Mouse (Mus musculus): ENCODE measurements around the gene Serp1.

The Serp1 gene

DNA sequence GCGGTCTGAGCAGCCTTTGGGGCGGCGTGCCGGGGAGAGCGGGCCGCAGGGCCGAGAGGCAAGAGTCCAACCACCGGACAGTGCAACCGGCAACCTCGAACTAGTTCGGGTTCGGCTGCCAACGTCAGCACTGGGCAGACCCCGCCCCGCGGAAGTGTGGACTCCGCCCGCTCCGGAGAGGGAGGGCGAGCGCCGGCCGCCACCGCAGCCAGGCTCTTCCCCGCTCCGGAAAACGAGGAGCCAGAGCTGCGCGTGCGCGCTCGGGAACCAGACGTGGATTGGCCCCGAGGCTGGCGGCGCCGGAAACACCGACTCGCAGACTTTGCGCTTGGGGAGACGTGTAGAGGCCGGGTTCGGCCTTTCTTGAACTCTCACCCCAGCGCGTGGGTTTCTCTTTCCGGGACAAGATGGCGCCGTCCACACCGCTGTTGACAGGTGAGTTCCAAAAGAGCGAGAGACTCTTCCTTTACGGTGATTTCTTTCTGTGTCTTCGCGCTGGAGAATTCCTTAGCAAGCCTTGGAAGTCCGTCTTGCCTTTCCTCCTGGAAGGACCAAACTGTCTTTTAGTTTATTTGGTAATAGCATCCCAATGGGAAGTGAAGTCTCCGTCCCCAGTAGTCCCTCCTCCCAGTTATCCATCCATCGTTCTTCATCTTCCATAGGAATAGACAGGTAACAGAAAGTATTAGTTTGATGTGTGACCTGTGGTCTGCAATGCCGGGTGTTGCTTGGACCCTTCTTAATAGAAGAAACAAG lies at the start of gene Serp1, which contains the start of gene Eif2a:
TSS of gene Serp1 (minus strand) at position 241 of the 756 bp plus-strand sequence.
TSS of gene Eif2a (plus strand) at position 170 of the 756 bp plus-strand sequence.
- ATAC-seq (ENCODE audit: insufficient number of reproducible peaks, low FRiP score, low TSS enrichment) = peak; percentile 99

DNA sequence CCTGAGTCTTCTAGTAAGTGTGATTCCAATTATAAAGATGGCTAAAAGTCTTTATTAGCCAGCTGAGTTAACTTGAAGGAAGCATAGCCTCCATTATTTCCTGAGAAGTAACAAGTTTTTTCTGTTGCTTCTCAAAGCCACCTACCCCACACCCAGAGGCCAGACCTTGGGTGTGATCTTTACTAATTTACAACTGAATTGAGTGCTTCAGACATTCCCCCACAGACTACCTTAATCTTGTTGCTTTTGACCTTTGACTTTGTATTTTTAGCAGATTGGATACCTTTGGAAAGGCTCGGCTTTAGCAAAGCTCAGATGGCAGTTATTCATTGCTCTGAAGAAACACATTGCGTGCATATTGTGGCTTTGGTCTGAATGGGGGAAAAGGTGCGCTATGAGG lies 45.1 kb upstream of the Serp1 start:
- no peak for ATAC-seq (ENCODE audit: insufficient number of reproducible peaks, low FRiP score, low TSS enrichment)

DNA sequence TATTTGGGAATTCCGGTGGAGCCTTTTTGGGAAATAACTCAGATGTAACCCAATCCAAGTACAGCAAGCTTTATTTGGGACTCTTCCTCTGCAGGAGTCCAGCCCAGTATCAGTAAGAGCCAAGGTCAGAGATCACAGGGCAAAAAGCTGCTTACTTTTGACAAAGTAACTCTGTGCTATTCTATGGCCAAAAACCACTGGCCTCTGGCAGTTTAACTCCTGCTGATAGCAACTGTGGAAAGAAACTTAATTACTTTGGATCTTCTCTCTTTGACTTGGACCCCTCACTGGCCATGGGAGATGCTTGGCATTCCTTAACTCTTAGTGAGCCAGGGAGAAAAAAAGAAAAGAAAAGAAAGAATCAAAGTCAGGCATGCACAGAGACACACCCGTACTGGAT lies 35.7 kb upstream of the Serp1 start:
- ATAC-seq (ENCODE audit: insufficient number of reproducible peaks, low FRiP score, low TSS enrichment) = no peak

DNA sequence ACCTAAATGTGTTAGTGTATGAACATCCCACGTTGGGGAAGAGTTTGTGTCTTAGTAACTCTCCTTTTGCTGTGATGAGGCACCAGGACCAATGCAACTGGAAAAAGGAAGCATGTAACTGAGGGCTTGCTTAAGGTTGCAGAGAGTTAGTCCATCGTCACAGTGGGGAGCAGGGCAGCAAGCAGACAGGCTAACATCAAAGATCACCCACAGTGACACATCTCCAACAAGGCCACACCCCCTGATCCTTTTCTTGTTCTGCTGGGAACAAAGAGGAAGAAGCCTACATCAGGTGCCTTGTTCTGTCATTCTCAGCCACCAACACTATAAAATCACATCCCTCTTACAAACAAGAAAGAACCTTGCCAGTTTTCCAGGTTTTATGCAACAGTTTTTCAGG lies 34.2 kb upstream of the Serp1 start:
- ATAC-seq (ENCODE audit: insufficient number of reproducible peaks, low FRiP score, low TSS enrichment) = no peak

DNA sequence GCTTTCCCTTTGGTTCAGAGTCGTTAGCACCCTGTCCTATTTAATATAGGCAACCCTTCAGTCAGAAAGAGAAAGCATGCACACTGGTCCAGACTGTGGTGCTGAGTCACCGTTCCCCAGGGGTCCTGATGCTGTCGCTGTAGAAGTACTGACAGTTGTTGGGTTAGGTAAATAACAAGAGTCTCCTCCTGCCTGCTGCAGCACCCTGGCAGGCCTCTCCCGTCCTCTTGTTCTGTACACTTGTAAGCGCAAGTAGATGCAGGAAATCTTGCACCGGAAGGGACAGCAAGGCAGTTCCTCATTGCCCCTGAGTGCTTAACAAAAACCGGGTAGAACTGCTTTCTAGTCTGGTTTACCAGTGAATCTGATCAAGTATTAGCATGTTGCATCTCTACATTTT lies 31.0 kb upstream of the Serp1 start:
- no peak for ATAC-seq (ENCODE audit: insufficient number of reproducible peaks, low FRiP score, low TSS enrichment)

DNA sequence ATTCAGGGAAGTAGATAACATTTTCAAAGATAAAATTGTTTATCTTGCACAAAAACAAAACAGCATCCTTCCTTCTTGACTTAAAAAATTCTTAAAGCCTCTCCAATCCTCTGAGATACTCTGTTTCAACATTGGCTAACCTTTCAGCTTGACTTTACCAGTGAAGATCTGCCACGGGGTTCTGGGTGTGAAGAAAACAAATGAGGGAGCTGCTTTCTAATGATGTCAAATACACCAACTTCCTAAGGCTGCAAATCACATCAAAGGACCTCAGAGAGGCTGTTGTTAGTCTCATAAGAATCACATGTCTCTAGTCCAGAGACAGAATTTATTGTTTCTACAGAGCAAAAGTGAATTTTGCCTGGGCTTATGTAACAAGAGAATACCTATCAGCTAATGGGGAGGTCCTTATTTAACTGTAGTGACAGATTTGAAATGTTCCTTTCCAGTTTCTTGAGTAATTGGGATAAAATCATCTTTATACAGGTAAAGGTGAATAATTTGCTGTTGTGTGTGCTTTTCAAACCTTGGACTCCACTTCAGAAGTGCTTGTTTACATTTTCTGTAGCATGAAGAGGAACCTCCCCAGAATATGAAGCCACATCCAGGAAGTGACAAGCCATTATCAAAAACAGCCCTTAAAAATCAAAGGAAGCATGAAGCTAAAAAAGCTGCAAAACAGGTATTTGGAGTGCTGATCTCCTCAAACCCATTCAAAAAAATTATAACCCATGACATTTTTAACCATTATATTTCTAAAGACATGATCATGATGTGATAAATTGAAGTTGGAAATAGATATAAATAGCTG lies 26.5 kb upstream of the Serp1 start:
- ATAC-seq (ENCODE audit: insufficient number of reproducible peaks, low FRiP score, low TSS enrichment) = no peak

DNA sequence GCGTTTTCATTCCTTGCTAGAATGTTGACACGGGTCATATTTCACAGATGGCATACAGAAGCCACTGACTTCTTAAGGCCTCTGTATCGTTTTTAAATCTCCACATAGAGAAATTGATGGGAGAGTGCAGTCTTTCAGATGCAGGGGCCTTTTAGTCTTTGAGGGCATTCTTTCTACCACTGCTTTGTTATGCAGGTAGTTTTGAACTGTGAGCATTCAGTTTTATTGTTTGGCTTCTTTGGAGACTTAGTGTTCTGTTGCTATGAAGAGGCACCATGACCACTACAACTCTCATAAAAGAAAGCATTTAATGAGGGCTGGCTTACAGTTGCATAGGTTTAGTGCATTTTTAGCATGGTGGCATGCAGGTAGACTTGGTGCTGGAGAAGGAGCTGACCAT lies 10.9 kb upstream of the Serp1 start:
- no peak for ATAC-seq (ENCODE audit: insufficient number of reproducible peaks, low FRiP score, low TSS enrichment)

DNA sequence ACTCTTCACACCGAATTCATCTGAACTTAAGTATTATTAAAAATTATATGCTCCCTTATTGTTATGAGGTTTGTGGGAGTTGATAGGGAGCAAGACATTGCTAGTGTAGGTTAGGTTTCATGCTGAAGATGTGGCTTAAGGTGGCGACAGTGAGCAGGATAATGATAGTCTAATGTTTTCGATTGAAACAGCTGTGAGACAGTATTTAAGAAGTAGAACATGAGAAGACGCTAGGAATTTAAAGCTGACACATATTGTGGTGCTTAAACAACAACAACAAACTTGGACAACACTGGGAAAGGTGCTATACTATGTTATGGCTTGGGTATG lies 681 bp upstream of the Serp1 start:
- no peak for ATAC-seq (ENCODE audit: insufficient number of reproducible peaks, low FRiP score, low TSS enrichment)

DNA sequence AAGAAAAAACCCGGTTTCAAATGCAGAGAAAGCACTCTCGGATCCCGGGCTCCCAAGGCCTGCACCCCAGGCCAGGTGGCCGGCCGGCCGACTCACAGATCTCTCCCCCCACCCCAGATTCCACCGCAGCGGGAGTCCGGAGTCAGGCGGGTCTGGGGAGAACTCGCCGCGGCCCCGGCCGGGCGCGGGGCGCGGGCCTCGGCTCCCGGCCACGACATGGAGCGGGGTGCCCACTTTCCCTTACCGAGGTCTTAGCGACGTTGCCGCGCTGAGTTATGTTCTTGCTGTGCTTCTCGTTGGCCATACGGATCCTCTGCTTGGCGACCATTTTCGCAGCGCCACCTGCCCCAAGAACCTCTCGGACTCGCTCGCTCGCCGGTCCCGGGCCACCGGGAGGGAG lies 526 bp downstream of the Serp1 start:
- peak; percentile 16 for ATAC-seq (ENCODE audit: insufficient number of reproducible peaks, low FRiP score, low TSS enrichment)

DNA sequence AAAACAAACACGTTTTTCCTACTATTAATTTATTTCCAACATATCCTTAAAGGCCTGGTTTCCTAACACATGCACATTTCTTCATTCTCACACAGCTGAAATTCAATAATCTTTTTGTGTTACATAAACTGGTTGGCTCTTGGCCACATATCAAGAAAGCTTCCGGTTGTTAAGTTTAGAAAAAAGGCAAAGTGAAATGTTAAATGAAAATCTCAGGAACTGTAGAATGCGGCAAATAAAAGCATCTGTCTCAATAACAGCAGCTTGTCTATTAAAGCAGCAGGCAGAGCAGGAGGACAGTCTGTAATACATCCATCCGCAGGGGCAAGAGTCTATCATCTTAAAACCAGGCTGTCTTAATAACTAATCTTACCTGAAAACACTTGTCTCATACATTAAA lies 1.4 kb downstream of the Serp1 start:
- ATAC-seq (ENCODE audit: insufficient number of reproducible peaks, low FRiP score, low TSS enrichment) = no peak

DNA sequence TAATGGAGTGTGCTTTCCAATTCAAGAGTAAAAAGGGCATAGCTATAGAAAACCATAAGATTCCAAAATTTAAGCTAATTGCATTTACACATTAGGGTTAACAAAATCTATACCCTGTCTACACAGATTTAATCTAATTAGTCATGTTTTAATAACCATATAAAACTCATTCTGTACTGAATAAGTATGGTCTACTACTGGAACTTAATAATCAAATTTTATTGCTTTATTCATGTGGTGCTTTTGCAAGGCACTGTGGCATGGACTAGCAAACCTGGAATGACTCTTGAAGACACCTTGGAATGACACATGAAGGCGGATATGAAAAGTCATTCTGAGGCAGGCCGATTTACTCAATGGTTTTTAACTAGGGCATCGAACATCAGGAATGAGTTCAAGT lies 2.3 kb downstream of the Serp1 start:
- ATAC-seq (ENCODE audit: insufficient number of reproducible peaks, low FRiP score, low TSS enrichment) = no peak

DNA sequence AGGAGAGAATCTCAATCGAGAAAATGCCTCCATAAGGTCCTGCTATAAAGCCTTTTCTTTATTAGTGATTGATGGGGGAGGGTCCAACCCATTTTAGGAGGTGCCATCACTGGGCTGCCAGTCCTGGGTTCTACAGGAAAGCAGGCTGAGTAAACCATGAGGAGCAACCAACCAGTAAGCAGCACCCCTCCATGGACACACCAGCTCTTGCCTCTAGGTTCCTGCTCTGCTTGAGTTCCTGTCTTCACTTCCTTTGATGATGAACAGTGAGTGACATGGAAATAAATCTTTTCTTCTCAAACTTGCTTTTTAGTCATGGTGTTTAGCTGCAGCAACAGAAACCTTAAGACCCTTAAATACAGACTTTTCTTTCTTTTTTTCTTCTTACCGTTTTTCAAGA lies 4.3 kb downstream of the Serp1 start:
- no peak for ATAC-seq (ENCODE audit: insufficient number of reproducible peaks, low FRiP score, low TSS enrichment)

DNA sequence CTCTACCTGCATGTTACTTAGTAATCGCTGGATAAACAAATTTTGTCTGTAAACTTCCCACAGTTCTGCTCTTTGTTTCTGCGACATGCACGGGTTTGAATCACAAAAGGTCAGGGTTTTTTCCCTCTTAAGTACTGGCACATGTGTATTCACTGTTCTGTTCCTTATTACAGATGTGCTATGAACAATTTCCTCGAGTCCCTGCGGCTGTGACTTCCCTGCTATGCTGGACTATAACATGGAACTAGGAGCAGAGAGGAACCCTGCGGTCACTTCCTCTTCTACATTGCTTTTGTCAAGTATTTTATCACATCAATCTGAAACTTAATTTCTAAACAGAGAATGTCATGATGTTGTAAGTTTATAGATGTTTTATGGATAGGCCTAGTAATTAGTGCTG lies 5.4 kb downstream of the Serp1 start:
- no peak for ATAC-seq (ENCODE audit: insufficient number of reproducible peaks, low FRiP score, low TSS enrichment)

DNA sequence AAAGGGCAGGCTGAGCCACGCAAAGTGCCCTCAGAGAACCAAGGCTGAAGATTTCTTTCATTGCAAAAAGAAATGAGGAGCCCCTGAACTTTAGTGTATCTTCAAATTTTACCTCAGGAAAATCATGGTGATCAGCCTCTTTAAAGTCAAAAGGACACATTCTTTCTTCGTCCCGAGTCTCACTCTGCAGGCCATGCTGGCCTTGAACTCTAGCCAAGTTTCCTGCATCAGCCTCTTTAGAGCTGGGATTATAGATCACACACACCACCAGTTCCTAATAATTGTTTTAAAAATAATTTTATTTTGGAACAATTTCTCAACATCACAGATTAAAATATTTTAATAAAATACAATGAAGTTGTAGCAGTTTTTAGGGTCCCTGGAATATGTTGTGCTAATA lies 6.2 kb downstream of the Serp1 start:
- ATAC-seq (ENCODE audit: insufficient number of reproducible peaks, low FRiP score, low TSS enrichment) = no peak

DNA sequence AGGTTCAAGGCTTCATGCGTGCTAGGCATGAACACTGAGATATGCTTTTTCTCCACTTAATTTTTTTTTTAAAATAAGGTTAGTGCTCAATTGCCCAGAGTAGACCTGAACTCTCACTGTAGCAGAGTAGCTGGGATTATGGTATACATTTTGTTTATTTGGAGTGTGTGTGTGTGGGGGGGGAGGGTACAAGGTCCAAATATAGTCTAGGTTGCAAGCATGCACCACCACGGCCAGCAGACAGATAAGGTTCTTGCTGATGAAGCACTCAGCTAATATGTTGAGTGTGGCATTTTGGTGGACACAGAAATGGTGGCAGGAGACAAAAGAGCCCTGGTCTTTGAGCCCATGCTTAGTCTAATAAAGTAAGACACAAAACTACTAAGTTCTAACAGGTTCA lies 6.7 kb downstream of the Serp1 start:
- ATAC-seq (ENCODE audit: insufficient number of reproducible peaks, low FRiP score, low TSS enrichment) = no peak

DNA sequence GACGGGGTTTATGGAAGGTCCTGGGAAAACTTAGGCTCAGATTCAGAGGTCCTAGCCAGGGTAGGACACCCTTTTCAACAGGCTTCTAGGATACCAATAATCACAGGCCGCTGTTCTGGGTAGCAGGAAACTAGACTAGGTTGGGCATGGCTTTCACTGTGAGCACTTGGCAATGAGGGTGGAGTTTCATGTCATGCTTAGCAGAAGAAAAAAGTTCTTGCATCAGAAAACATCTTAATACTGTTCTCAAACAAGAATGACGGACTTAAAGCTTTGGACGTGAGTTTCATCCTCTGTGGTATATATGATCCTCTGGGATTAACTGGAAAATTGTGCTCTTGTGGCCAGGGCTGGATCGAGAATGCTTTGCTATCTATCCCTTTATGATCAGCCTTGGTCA lies 7.9 kb downstream of the Serp1 start:
- no peak for ATAC-seq (ENCODE audit: insufficient number of reproducible peaks, low FRiP score, low TSS enrichment)

DNA sequence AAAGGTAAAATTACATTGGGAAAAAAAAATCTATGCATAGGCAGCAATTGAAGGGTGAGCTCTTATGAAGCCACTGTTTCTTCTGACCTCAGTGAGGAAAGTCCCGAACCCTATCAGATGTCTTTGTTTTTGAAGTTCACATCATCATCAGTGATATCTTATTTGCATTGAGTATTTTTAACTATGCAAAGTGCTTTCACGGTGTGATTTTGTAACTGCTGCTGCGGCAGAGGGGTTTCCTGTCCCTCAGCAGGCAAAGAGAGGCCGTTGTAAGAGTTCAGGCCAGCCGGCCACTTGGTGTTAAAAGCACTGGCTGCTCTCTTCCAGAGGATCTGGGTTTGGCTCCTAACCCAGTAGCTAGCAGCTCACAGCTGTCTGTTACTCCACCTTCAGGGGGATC lies 8.4 kb downstream of the Serp1 start:
- no peak for ATAC-seq (ENCODE audit: insufficient number of reproducible peaks, low FRiP score, low TSS enrichment)

DNA sequence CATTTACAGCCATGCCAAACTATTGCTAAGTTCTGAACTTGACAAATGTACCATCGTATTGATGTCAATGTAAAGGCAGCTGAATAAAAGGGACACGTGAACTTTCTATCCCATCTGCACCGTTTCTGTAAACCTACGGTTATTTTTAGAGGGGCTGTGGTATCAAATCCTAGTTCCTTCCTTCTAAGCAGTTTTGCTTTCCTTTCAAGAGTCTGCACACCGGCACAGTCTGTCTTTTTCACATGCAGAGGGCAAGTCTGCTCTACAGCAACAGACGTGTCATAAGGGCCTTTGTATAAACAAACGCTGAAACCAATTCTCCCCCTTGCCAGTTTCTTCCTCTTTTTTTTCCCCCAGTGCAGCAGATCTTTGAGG lies 9.1 kb downstream of the Serp1 start:
- ATAC-seq (ENCODE audit: insufficient number of reproducible peaks, low FRiP score, low TSS enrichment) = no peak

DNA sequence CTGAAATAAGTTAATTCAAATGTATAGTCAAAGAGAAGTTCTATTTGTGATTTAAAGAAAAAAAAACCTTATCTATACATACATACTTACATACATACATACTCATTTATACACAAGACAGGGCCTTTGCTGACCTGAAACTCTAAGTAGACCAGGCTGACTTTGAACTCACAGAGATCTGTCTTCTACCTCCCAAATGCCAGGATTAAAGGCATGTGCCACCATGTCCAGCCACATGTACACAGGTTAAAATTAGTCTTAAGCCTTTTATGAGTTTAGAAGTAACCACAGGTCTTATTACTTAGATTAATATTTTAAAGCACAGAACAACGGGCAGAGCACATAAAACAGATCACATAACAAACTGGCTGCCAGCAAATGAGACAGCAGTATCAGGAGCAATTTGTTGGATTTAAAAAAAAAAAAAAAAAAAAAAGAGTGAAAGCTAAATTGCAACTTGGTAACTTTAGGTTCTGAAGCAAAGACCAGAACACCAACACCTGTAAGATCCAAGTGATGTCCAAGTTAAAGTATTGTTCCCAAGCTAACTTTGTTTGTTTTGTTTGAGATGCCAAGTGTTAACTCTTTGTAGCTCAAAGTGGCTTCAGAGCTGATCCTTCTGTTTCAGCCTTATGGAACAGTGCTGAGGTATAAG lies 9.6 kb downstream of the Serp1 start:
- ATAC-seq (ENCODE audit: insufficient number of reproducible peaks, low FRiP score, low TSS enrichment) = no peak

DNA sequence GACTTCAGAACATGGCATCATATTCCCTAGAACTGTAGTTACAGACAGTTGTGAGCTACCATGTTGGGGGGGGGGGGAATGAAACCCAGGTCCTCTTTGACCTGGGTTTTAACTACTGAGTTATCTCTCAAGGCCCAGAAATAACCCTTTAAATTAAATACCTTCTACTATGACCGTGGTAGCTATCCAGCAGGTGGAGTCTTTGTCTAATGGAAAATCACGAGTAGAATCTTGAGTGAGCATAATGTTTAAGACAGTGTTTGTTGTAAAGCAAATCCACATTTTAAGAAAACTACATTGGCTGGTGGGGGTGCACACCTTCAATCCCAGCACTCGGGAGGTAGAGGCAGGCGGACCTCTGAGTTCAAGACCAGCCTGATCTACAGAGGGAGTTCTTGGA lies 12.2 kb downstream of the Serp1 start:
- ATAC-seq (ENCODE audit: insufficient number of reproducible peaks, low FRiP score, low TSS enrichment) = no peak

DNA sequence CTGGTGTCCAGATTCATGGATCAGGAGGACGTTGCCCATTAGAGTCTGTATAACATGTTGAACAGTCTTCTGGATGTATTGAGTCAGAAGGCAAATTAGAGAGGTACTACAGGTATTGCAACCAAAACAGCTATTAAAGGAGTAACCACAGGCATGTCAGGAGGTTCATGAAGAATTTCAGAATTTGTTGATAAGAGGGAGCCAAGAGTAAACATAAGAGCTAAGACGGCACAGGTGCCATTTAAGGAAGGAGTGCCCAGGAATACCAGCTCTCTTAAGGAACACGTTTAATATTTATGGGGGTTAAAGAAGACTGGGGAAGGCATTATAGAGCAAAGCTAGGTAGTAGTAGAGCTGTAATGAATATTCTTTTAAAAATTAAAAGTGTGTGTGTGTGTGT lies 13.0 kb downstream of the Serp1 start:
- ATAC-seq (ENCODE audit: insufficient number of reproducible peaks, low FRiP score, low TSS enrichment) = no peak

DNA sequence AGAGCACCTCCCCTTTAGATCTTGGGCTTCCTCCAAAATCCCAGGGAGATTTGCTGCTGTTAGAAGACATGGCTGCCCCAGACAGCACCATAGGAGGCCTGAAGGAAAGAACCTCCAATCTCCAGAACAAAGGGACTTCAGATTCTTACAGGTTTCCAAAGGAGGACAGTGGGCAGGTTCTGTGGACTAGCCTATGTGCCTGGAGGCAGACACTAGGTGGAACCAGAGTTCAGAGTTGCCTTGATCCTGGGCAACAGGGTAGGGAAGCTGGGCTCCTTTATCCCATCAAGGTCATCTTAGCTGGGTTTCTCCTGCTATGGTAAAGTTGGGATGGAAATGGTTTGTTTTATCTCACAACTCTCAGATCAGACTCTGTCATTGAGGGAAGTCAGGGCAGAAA lies 14.1 kb downstream of the Serp1 start:
- no peak for ATAC-seq (ENCODE audit: insufficient number of reproducible peaks, low FRiP score, low TSS enrichment)
